Mouse (Mus musculus): Measurements from ENCODE around the gene Tollip.
"Not testable (repeated sequence)": the region's sequence is repeated elsewhere in the genome, so short reads cannot be mapped to it uniquely, and the experiment has no call there.

The Tollip gene

GRCm38 (mm10) chr7:141934128-141934898, 16.0 kb upstream of the Tollip start:
- no peak for DNase-seq (ENCODE audit: inconsistent ontology term)

GRCm38 (mm10) chr7:141928642-141929041, 10.3 kb upstream of the Tollip start:
- no peak for DNase-seq (ENCODE audit: inconsistent ontology term)

- peak; percentile 65 for DNase-seq (ENCODE audit: inconsistent ontology term)
These were observed 6.6 kb upstream of the Tollip start for GRCm38 (mm10) chr7:141924917-141925316.

GRCm38 (mm10) chr7:141924121-141924520, 5.8 kb upstream of the Tollip start:
- DNase-seq (ENCODE audit: inconsistent ontology term): not testable (repeated sequence)

GRCm38 (mm10) chr7:141911305-141911704, 7.0 kb downstream of the Tollip start:
- peak; percentile 27 for DNase-seq (ENCODE audit: inconsistent ontology term)

- DNase-seq (ENCODE audit: inconsistent ontology term): no peak
These were observed 9.7 kb downstream of the Tollip start for GRCm38 (mm10) chr7:141908591-141908990.

- DNase-seq (ENCODE audit: inconsistent ontology term): no peak
These were observed 15.5 kb downstream of the Tollip start for GRCm38 (mm10) chr7:141902791-141903190.

- peak; percentile 100 for DNase-seq (ENCODE audit: inconsistent ontology term)
These were observed 16.0 kb downstream of the Tollip start for GRCm38 (mm10) chr7:141902269-141902729.

GRCm38 (mm10) chr7:141901825-141902224, 16.5 kb downstream of the Tollip start:
- DNase-seq (ENCODE audit: inconsistent ontology term): no peak

- DNase-seq (ENCODE audit: inconsistent ontology term): no peak
These were observed 26.2 kb downstream of the Tollip start for GRCm38 (mm10) chr7:141892151-141892550.

- no peak for DNase-seq (ENCODE audit: inconsistent ontology term)
These were observed 39.5 kb downstream of the Tollip start for GRCm38 (mm10) chr7:141878813-141879212.

- DNase-seq (ENCODE audit: inconsistent ontology term): no peak
These were observed 43.4 kb downstream of the Tollip start for GRCm38 (mm10) chr7:141874891-141875290.

GRCm38 (mm10) chr7:141870553-141870952, 47.8 kb downstream of the Tollip start:
- no peak for DNase-seq (ENCODE audit: inconsistent ontology term)

- DNase-seq (ENCODE audit: inconsistent ontology term): no peak
These were observed 48.7 kb downstream of the Tollip start for GRCm38 (mm10) chr7:141869644-141870043.

- no peak for DNase-seq (ENCODE audit: inconsistent ontology term)
These were observed 57.3 kb downstream of the Tollip start for GRCm38 (mm10) chr7:141861046-141861445.

- no peak for DNase-seq (ENCODE audit: inconsistent ontology term)
These were observed 78.0 kb downstream of the Tollip start for GRCm38 (mm10) chr7:141840354-141840753.

GRCm38 (mm10) chr7:141838779-141839178, 79.5 kb downstream of the Tollip start, which contains the start of gene Muc5b:
TSS of gene Muc5b (plus strand) at chr7:141839070.
- no peak for DNase-seq (ENCODE audit: inconsistent ontology term)

- no peak for DNase-seq (ENCODE audit: inconsistent ontology term)
These were observed 81.9 kb downstream of the Tollip start for GRCm38 (mm10) chr7:141836423-141836822.

GRCm38 (mm10) chr7:141835941-141836340, 82.4 kb downstream of the Tollip start:
- DNase-seq (ENCODE audit: inconsistent ontology term): peak; percentile 83

All from Muller cell, postnatal 12 days (primary cell).